Mouse (Mus musculus) bone marrow, adult 2 months (tissue): ENCODE data around the gene Psmd5.

Experiments
- CTCF ChIP-seq: fragments of 200-500 bp; IDR thresholded peaks from 2 replicates; pipeline ENCODE4 v1.5.1; 2011; ENCODE audit warnings: low read length, control low read depth; ENCODE audit not compliant: control insufficient read depth, insufficient read depth
- POLR2A ChIP-seq: fragments of 200-500 bp; IDR thresholded peaks from 2 replicates; pipeline ENCODE4 v1.6.1; 2011; ENCODE audit warnings: low read depth, mild to moderate bottlenecking, control low read depth, low read length, borderline replicate concordance; ENCODE audit not compliant: control insufficient read depth

DNA sequence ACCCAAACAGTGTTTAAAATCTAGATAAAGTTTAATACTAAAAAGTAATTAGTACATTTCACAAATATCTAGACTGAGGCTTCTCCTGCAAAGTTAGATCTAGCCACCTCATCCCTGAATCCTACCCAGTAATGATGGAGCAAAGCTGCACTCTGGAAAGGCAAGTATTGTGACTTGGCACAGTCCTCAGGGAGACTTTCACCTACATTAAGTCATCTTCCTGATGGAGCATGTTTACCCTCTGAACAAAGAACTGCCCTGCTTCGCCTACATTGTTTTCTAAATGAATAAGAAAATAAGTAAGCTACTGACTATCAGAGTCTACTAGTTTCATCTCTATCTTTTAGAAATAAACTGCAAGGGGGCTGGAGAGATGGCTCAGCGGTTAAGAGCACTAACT, 56.3 kb downstream of the Psmd5 start:
- no peak for TF ChIP-seq POLR2A
- no peak for TF ChIP-seq CTCF
